Mouse (Mus musculus) small intestine, adult 2 months (tissue): ENCODE results near the gene 2210011C24Rik.

Source experiments
- CTCF ChIP-seq: fragments of 200-500 bp; IDR thresholded peaks from 2 replicates; pipeline ENCODE4 v1.5.1; 2012; ENCODE audit warnings: low read depth, mild to moderate bottlenecking, control low read depth, inconsistent platforms, low read length, moderate library complexity, mixed read lengths; ENCODE audit not compliant: insufficient replicate concordance, insufficient read length; ENCODE audit errors: extremely low read depth
- POLR2A ChIP-seq: fragments of 200-500 bp; IDR thresholded peaks from 2 replicates; pipeline ENCODE4 v1.6.1; 2012; ENCODE audit warnings: low read depth, mild to moderate bottlenecking, control low read depth, inconsistent platforms, low read length, moderate library complexity

DNA sequence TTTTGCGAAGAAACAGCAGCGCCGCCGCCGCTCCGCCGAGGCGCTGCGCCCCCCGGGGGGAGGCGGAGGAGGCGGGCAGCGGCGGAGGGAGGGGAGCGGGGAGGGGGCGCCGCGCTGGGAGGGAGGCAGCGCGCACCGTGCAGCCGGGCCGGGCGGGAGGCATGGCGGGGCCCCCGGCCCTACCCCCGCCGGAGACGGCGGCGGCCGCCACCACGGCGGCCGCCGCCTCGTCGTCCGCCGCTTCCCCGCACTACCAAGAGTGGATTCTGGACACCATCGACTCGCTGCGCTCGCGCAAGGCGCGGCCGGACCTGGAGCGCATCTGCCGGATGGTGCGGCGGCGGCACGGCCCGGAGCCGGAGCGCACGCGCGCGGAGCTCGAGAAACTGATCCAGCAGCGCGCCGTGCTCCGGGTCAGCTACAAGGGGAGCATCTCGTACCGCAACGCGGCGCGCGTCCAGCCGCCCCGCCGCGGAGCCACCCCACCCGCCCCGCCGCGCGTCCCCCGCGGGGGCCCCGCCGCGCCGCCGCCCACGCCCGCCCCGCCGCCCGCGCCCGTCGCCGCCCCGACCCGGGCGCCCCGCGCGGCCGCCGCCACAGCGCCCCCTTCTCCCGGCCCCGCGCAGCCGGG lies 14.3 kb downstream of the 2210011C24Rik start, which contains the start of gene Samd1:
- no peak for TF ChIP-seq CTCF
- TF ChIP-seq POLR2A = no peak
